Mouse (Mus musculus) kidney, embryonic 15.5 days (tissue): ENCODE data around the gene Poc5. TPM values are rescaled to one million over a fixed set of nuclear protein-coding genes. Genes with fewer than 3 reads are reported as not detected.

Experiments
- ATAC-seq: fragments of 200-750 bp; cut with Nextera tagmentation; replicated peaks from 2 replicates; pipeline ENCODE4 v1.8.0; 2017; ENCODE audit warnings: moderate TSS enrichment; ENCODE audit not compliant: low FRiP score
- H3K27ac ChIP-seq: fragments of 300-500 bp; sonication (generic); 2 replicates; pipeline ENCODE4 v1.5.1; 2015; ENCODE audit warnings: mild to moderate bottlenecking, inconsistent platforms
- H3K27me3 ChIP-seq: fragments of 300-500 bp; sonication (generic); 2 replicates; pipeline ENCODE4 v1.6.1; 2015; ENCODE audit warnings: inconsistent platforms
- H3K36me3 ChIP-seq: fragments of 300-500 bp; sonication (generic); 2 replicates; pipeline ENCODE4 v1.6.1; 2015; ENCODE audit warnings: inconsistent platforms
- H3K4me1 ChIP-seq: fragments of 300-500 bp; sonication (generic); 2 replicates; pipeline ENCODE4 v1.6.1; 2015; ENCODE audit warnings: inconsistent platforms
- H3K4me2 ChIP-seq: fragments of 300-500 bp; sonication (generic); 2 replicates; pipeline ENCODE4 v1.6.1; 2015; ENCODE audit warnings: moderate library complexity, mild to moderate bottlenecking, inconsistent platforms
- H3K4me3 ChIP-seq: fragments of 300-500 bp; sonication (generic); replicated peaks from 2 replicates; pipeline ENCODE4 v1.5.1; 2015; ENCODE audit warnings: mild to moderate bottlenecking, inconsistent platforms
- H3K9ac ChIP-seq: fragments of 300-500 bp; sonication (generic); 2 replicates; pipeline ENCODE4 v1.6.1; 2015; ENCODE audit warnings: mild to moderate bottlenecking, inconsistent platforms
- H3K9me3 ChIP-seq: fragments of 300-500 bp; sonication (generic); replicated peaks from 2 replicates; pipeline ENCODE4 v1.6.1; 2016; ENCODE audit warnings: inconsistent platforms
- WGBS: fragments of 180-500 bp; shearing (Covaris S2); methylation state at CpG from one replicate; pipeline ENCODE4 v1.1.7; 2015; ENCODE audit warnings: mixed read lengths; 5-methylcytosine and 5-hydroxymethylcytosine counted together
- microRNA-seq: library from miRNA; unstranded; fragments of <30 nt; microRNA quantifications from one replicate; pipeline ENCODE4, GENCODE M21; 2016
- polyA plus RNA-seq: library from polyadenylated mRNA; unstranded; fragments of >200 nt; fragmentation: Nextera tagmentation; extraction: Ambion mirVana; gene quantifications from 2 replicates; pipeline ENCODE4 v1.2.1, GENCODE M21; 2015

The Poc5 gene
- polyA plus RNA-seq, 1 experiment from 2014 or later: 11.9 TPM

DNA sequence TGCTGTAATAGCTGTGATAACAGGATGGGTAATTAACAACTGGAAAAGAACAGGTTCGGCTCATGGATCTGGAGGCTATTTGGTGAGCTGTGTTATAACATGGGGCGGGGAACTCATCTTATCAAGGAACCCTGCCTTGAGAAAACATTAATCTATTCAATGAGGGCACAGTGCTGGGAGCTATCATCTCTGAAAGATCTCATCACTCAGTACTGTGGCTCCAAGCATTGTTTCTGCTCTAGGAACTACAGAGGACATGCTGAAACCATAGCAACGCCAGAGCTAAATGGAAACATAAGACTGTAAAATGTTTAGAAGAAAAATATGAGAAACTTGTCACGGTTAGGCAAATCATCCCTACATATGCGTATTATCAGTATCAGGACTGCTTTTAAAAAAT is 69.9 kb downstream of the Poc5 start:
- no peaks in the 10 kb centered on the region for H3K27me3 ChIP-seq
- no peak overlapping the region for H3K9ac ChIP-seq
- no peaks in the 10 kb centered on the region for H3K36me3 ChIP-seq
- H3K9me3 ChIP-seq: no peaks in the 10 kb centered on the region
- 80% methylated on average over 5 of the region's 5 CpGs for WGBS
- H3K4me2 ChIP-seq: no peak overlapping the region
- no peak overlapping the region for H3K27ac ChIP-seq
- no peak for ATAC-seq
- no peak overlapping the region for H3K4me3 ChIP-seq
- no peaks in the 10 kb centered on the region for H3K4me1 ChIP-seq

GRCm38 (mm10) chr13:96458606-96459005 is 70.5 kb downstream of the Poc5 start:
- no peak overlapping the region for H3K4me2 ChIP-seq
- no peak overlapping the region for H3K9ac ChIP-seq
- no peaks in the 10 kb centered on the region for H3K4me1 ChIP-seq
- H3K27me3 ChIP-seq: no peaks in the 10 kb centered on the region
- no peak overlapping the region for H3K4me3 ChIP-seq
- no peaks in the 10 kb centered on the region for H3K36me3 ChIP-seq
- ATAC-seq: no peak
- H3K9me3 ChIP-seq: no peaks in the 10 kb centered on the region
- WGBS: 79% methylated on average over 4 of the region's 4 CpGs
- no peak overlapping the region for H3K27ac ChIP-seq

DNA sequence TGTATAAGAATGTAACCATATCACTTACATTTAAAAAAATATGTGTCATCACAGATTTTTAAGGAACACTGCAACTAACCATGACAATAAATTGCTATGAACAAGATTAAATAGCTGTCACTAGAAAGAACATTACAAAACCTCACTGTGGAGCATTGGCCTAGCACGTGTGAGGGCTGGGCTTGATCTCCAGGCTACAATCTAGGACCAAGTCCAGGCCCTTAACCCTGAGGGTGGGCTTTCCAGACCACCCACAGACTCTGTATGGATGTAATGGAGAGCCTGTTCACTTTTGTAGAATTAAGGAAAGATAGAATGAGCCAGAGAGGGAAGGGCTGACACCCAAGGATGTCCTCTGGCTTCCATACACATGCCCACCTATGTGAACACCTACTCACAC is 74.5 kb downstream of the Poc5 start:
- ATAC-seq: no peak
- WGBS: 66% methylated on average over 1 of the region's 1 CpGs

DNA sequence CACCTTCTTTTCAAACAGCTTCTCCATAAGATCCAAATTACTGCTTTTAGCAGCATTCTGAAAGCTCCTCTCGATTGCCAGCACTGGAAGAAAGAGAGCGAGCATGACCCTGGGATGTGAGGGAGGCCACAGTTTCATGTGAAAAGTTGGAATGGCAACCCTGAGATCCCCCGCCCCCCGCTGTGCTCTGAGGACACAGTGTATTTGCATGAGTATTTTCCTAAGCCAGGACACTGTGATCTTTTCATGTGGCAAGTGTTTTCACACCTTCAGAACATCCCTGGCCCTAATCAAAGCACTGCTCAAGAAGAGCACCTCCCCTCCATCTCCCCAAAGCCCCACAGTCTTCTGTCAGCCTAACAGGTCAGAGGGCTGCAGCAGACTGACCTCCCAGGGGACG is 77.2 kb downstream of the Poc5 start:
- 46% methylated on average over 5 of the region's 5 CpGs for WGBS
- ATAC-seq: no peak
- no peak overlapping the region for H3K27ac ChIP-seq

More for the DNA sequence above, 74.5 kb downstream of the Poc5 start:
- Histone ChIP-seq H3K27me3 (no peaks in the 10 kb centered on the region), H3K27ac (no peak overlapping the region), H3K9me3 (no peaks in the 10 kb centered on the region), H3K4me2 (no peak overlapping the region), H3K4me1 (no peaks in the 10 kb centered on the region), H3K4me3 (no peak overlapping the region), H3K36me3 (no peaks in the 10 kb centered on the region), H3K9ac (no peak overlapping the region)

More for the DNA sequence above, 77.2 kb downstream of the Poc5 start:
- H3K4me2 ChIP-seq: no peak overlapping the region
- no peaks in the 10 kb centered on the region for H3K9me3 ChIP-seq
- no peak overlapping the region for H3K9ac ChIP-seq
- H3K4me1 ChIP-seq: no peaks in the 10 kb centered on the region
- H3K4me3 ChIP-seq: no peak overlapping the region
- no peaks in the 10 kb centered on the region for H3K27me3 ChIP-seq
- no peaks in the 10 kb centered on the region for H3K36me3 ChIP-seq

Small RNA genes within 50 kb of the gene (microRNA-seq; reads per million reads assigned to microRNA genes)
- gene Gm25213: not detected

Other genes with a start within 250 kb of the Poc5 start
- gene Ankdd1b, start 82.9 kb downstream of the Poc5 start, polyA plus RNA-seq: 0.17 and 0.22 TPM in 2 replicates
- not detected in 2 replicates for gene Gm17622, start 102.4 kb downstream of the Poc5 start, polyA plus RNA-seq
- gene Polk, start 154.3 kb downstream of the Poc5 start, polyA plus RNA-seq: 9.2 and 9.7 TPM in 2 replicates
- 9.6 and 10.3 TPM in 2 replicates for gene Col4a3bp, start 154.3 kb downstream of the Poc5 start, polyA plus RNA-seq